Mouse (Mus musculus): ENCODE results near the gene Rnasek. TPM values are rescaled to one million over a fixed set of nuclear protein-coding genes. Genes with fewer than 3 reads are reported as not detected.

Rnasek gene
- polyA plus RNA-seq, 1 experiment from 2014 or later: 321 TPM

DNA sequence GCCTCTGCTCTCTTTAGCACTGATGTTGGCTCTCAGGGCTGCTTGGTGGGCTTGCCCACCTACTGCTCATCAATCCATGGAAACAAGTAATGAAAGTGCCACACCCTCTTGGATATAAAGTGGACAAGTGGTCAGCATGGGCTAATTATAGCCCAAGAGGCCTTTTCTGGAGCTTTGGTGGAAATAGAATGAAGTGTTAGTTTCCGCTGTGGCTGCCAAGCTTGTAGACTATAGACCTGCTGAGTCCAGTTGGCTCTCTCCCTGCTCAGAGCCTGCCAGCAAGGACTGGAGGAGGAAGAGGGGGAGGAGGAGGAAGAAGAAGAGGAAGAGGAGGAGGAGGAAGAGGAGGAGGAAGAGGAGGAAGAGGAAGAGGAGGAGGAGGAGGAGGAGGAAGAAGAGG, 26.8 kb upstream of the Rnasek start:
- no peak overlapping the region for H3K9ac ChIP-seq (replicated peaks; ENCODE audit: low read length)
- no peak overlapping the region for H3K4me3 ChIP-seq (replicated peaks; ENCODE audit: low read depth, low read length)
- WGBS: 100% methylated on average over 1 of the region's 1 CpGs
- no peak overlapping the region for H3K4me2 ChIP-seq (ENCODE audit: low read length)
- H3K27ac ChIP-seq (replicated peaks; ENCODE audit: low read depth, low read length): no peak overlapping the region
- ATAC-seq (ENCODE audit: low FRiP score, low TSS enrichment) (no peak), DNase-seq (no peak)
- H3K36me3 ChIP-seq (ENCODE audit: control insufficient read depth, insufficient read depth, low read length): no peaks in the 10 kb centered on the region
- no peaks in the 10 kb centered on the region for H3K9me3 ChIP-seq (ENCODE audit: control insufficient read depth, low read length)
- H3K4me1 ChIP-seq (ENCODE audit: control insufficient read depth, insufficient read depth, low read length): no peaks in the 10 kb centered on the region
- H3K27me3 ChIP-seq (ENCODE audit: control insufficient read depth, insufficient read depth, low read length): no peaks in the 10 kb centered on the region

DNA sequence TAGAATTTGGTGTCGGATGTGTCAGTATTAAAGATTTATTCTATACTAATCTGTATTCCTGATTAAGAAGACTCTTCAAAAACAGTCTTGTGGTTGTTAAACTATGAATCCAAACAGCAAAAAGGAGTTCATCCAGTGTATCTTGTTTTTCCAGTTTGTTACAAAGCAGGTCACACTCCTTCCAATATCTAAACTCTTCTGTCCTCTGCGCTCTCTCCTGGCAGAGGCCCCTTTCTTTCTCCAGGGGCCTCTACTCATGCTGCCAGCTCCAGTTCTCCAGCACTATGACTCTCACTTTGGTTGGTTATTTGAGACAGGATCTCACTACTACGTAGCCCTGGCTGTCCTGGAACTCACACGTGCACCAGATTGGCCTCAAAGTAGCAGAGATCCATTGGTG, 26.2 kb upstream of the Rnasek start:
- H3K9ac ChIP-seq (replicated peaks; ENCODE audit: low read length): no peak overlapping the region
- H3K4me3 ChIP-seq (replicated peaks; ENCODE audit: low read depth, low read length): no peak overlapping the region
- no peaks in the 10 kb centered on the region for H3K36me3 ChIP-seq (ENCODE audit: control insufficient read depth, insufficient read depth, low read length)
- WGBS: 79% methylated on average over 4 of the region's 4 CpGs
- H3K27ac ChIP-seq (replicated peaks; ENCODE audit: low read depth, low read length): no peak overlapping the region
- H3K4me1 ChIP-seq (ENCODE audit: control insufficient read depth, insufficient read depth, low read length): no peaks in the 10 kb centered on the region
- H3K27me3 ChIP-seq (ENCODE audit: control insufficient read depth, insufficient read depth, low read length): no peaks in the 10 kb centered on the region
- no peaks in the 10 kb centered on the region for H3K9me3 ChIP-seq (ENCODE audit: control insufficient read depth, low read length)
- no peak overlapping the region for H3K4me2 ChIP-seq (ENCODE audit: low read length)
- DNase-seq: no peak
- no peak for ATAC-seq (ENCODE audit: low FRiP score, low TSS enrichment)

DNA sequence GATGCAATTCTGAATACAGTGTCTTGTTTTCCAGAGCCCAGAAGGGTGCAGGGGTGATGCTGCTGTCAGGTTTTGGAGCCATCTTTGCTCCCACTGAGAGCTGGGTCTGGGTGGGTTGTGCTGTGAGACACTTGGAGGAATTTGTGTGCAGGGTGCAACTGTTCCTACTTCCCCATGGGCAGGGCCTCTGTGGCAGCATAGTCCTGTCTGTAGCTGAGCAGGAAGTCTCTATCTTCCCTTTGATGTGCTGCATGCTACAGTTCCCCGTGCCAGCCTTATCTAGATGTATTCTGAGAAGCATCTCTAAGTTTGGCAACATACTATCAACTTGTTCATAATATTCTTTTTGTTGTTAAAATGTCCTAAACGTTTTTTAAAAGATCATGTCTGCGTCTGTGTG, 25.6 kb upstream of the Rnasek start:
- Histone ChIP-seq H3K4me3 (replicated peaks; ENCODE audit: low read depth, low read length) (no peak overlapping the region), H3K4me2 (ENCODE audit: low read length) (no peak overlapping the region), H3K27me3 (ENCODE audit: control insufficient read depth, insufficient read depth, low read length) (no peaks in the 10 kb centered on the region), H3K27ac (replicated peaks; ENCODE audit: low read depth, low read length) (no peak overlapping the region), H3K36me3 (ENCODE audit: control insufficient read depth, insufficient read depth, low read length) (no peaks in the 10 kb centered on the region), H3K9me3 (ENCODE audit: control insufficient read depth, low read length) (no peaks in the 10 kb centered on the region), H3K9ac (replicated peaks; ENCODE audit: low read length) (no peak overlapping the region), H3K4me1 (ENCODE audit: control insufficient read depth, insufficient read depth, low read length) (no peaks in the 10 kb centered on the region)
- DNase-seq (no peak), ATAC-seq (ENCODE audit: low FRiP score, low TSS enrichment) (no peak)
- WGBS: 62% methylated on average over 3 of the region's 3 CpGs

DNA sequence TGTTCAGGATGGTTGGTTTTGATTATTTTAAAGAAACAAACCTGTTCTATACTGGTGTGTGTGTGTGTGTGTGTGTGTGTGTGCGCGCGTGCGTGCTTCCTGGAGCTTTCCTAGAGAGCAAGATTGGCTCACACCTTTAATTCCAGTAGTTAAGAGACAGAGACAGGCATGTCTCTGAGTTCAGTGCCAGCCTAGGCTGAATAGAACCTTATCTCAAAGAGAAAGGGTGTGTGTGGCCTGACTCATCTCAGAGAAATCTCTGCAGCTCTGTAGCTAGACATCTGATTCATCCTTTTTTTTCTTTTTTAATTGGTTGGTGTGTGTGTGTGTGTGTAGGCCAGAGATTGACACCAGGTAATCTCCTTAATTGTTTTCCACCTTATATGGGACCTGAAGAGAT, 19.4 kb upstream of the Rnasek start:
- no peak overlapping the region for H3K27ac ChIP-seq (replicated peaks; ENCODE audit: low read depth, low read length)
- H3K9ac ChIP-seq (replicated peaks; ENCODE audit: low read length): no peak overlapping the region
- WGBS: 99% methylated on average over 4 of the region's 4 CpGs
- DNase-seq (no peak), ATAC-seq (ENCODE audit: low FRiP score, low TSS enrichment) (no peak)
- no peak overlapping the region for H3K4me2 ChIP-seq (ENCODE audit: low read length)
- H3K4me1 ChIP-seq (ENCODE audit: control insufficient read depth, insufficient read depth, low read length): no peaks in the 10 kb centered on the region
- no peak overlapping the region for H3K4me3 ChIP-seq (replicated peaks; ENCODE audit: low read depth, low read length)
- peaks cover 20% of the 10 kb centered on the region; the same call in 1 of the 2 replicates for H3K27me3 ChIP-seq (ENCODE audit: control insufficient read depth, insufficient read depth, low read length)
- no peaks in the 10 kb centered on the region for H3K36me3 ChIP-seq (ENCODE audit: control insufficient read depth, insufficient read depth, low read length)
- no peaks in the 10 kb centered on the region for H3K9me3 ChIP-seq (ENCODE audit: control insufficient read depth, low read length)

DNA sequence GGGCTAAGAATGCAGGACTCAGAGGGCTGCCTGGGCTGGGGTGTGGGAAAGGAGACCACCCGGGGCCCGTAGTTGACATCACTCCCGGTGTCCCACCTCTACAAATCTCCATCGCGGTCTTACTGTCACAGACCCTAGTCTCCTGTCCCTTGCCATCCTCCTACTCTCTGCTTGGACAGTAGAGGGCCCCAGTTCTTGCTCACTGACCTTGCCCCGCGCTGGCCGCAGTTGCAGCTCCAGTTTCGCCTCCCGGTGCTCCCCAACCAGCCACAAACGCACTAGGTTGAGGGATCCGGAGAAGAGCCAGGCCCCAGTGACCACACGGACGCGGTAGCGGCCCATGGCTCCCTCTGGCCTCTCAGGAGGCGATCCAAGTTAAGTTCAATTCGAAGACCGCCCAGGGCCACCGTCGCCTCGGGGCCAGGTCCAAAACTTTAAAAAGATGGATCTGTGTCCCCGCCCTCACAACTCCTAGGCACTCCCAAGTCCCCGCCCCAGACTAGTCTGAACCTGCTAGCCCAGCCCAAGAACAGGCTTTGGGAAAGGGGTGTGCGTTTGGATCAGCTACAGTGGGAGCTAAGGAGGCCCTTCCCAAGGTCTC, 15.4 kb upstream of the Rnasek start, which contains the start of gene Alox12:
Gene Alox12, minus strand, starts transcription at position 423 of the 601 bp plus-strand sequence.
- Histone ChIP-seq H3K27me3 (ENCODE audit: control insufficient read depth, insufficient read depth, low read length) (peaks cover 40% of the 10 kb centered on the region), H3K4me3 (replicated peaks; ENCODE audit: low read depth, low read length) (no peak within 1 kb of the TSS), H3K9ac (replicated peaks; ENCODE audit: low read length) (no peak within 1 kb of the TSS), H3K36me3 (ENCODE audit: control insufficient read depth, insufficient read depth, low read length) (no peaks in the 10 kb centered on the region), H3K9me3 (ENCODE audit: control insufficient read depth, low read length) (no peaks in the 10 kb centered on the region), H3K27ac (replicated peaks; ENCODE audit: low read depth, low read length) (no peak within 1 kb of the TSS), H3K4me2 (ENCODE audit: low read length) (peak within 1 kb of the TSS; percentile 37), H3K4me1 (ENCODE audit: control insufficient read depth, insufficient read depth, low read length) (no peaks in the 10 kb centered on the region)
- DNase-seq (peak; percentile 19), ATAC-seq (ENCODE audit: low FRiP score, low TSS enrichment) (no peak)
- WGBS: under 1% methylated on average over 25 of the region's 25 CpGs

DNA sequence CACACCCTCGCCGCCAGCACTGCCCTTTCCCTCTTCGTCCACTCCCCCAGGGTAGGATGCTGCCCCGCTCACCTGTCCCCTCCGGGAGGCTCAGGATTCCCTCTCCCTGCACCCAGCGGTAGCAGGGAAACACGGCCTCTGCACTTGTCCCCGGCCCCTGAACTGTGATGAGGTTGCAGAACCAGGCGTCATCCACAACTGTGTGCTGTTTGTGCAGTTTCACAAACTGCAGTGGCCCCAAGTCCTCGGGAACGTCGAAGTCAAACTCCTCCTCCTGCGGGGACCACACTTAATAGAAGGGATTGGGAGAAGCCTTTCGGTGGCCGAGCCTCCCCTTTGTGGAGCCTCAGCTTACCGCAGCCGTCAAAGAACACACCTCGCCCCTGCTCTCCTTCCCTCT, 14.7 kb upstream of the Rnasek start:
- Histone ChIP-seq H3K27me3 (ENCODE audit: control insufficient read depth, insufficient read depth, low read length) (peaks cover 40% of the 10 kb centered on the region), H3K4me2 (ENCODE audit: low read length) (peak overlapping the region; percentile 37; the same call in 1 of the 2 replicates), H3K36me3 (ENCODE audit: control insufficient read depth, insufficient read depth, low read length) (no peaks in the 10 kb centered on the region), H3K9ac (replicated peaks; ENCODE audit: low read length) (no peak overlapping the region), H3K9me3 (ENCODE audit: control insufficient read depth, low read length) (no peaks in the 10 kb centered on the region), H3K4me1 (ENCODE audit: control insufficient read depth, insufficient read depth, low read length) (no peaks in the 10 kb centered on the region), H3K27ac (replicated peaks; ENCODE audit: low read depth, low read length) (no peak overlapping the region), H3K4me3 (replicated peaks; ENCODE audit: low read depth, low read length) (no peak overlapping the region)
- no peak for DNase-seq
- WGBS: 4% methylated on average over 18 of the region's 18 CpGs
- ATAC-seq (ENCODE audit: low FRiP score, low TSS enrichment): no peak

DNA sequence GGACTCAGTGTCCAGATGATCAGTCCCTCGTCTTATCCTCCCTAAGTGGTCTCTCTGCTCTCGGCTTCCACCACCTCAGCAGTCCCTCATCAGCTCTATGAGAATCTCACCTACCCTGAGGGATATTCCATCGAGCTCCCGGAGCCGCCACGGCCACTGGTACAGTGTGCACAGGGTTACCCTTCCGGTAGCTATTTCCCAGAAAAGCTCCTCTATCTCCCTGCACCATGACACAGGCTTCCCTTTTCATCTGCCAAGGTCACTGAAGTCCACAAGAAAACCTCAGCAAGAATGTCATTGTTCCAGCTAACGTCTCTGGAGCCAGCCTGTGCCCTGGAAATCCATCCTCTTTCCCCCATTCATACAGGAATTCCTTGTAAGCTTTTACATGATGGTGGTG, 12.2 kb upstream of the Rnasek start:
- no peak overlapping the region for H3K27ac ChIP-seq (replicated peaks; ENCODE audit: low read depth, low read length)
- ATAC-seq (ENCODE audit: low FRiP score, low TSS enrichment): no peak
- DNase-seq: no peak
- H3K4me3 ChIP-seq (replicated peaks; ENCODE audit: low read depth, low read length): no peak overlapping the region
- H3K36me3 ChIP-seq (ENCODE audit: control insufficient read depth, insufficient read depth, low read length): no peaks in the 10 kb centered on the region
- no peaks in the 10 kb centered on the region for H3K9me3 ChIP-seq (ENCODE audit: control insufficient read depth, low read length)
- WGBS: 84% methylated on average over 8 of the region's 8 CpGs
- no peak overlapping the region for H3K9ac ChIP-seq (replicated peaks; ENCODE audit: low read length)
- H3K27me3 ChIP-seq (ENCODE audit: control insufficient read depth, insufficient read depth, low read length): peaks cover 40% of the 10 kb centered on the region
- H3K4me2 ChIP-seq (ENCODE audit: low read length): no peak overlapping the region
- no peaks in the 10 kb centered on the region for H3K4me1 ChIP-seq (ENCODE audit: control insufficient read depth, insufficient read depth, low read length)

DNA sequence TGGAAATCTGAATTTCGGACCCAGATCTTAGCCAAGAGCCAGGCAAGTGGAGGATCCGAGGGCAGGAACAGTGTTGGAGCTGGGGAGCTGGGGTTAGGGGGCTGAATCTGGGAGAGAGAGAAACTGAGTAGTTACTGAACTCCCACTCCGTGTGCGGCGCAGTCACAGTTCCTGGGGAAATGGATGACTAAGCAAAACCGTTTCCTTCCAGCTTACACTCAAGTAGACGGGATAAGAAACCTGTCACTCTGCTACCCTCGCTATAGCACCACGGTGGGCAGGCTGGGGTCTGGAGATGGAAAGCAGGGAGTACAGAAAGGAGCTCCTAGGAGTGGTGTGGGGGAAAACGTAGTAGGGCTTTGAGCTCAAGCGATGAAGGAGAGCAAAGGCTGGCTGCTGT, 10.5 kb upstream of the Rnasek start:
- no peaks in the 10 kb centered on the region for H3K9me3 ChIP-seq (ENCODE audit: control insufficient read depth, low read length)
- no peak overlapping the region for H3K4me2 ChIP-seq (ENCODE audit: low read length)
- 74% methylated on average over 11 of the region's 11 CpGs for WGBS
- ATAC-seq (ENCODE audit: low FRiP score, low TSS enrichment) (no peak), DNase-seq (no peak)
- no peaks in the 10 kb centered on the region for H3K36me3 ChIP-seq (ENCODE audit: control insufficient read depth, insufficient read depth, low read length)
- H3K4me1 ChIP-seq (ENCODE audit: control insufficient read depth, insufficient read depth, low read length): no peaks in the 10 kb centered on the region
- H3K27ac ChIP-seq (replicated peaks; ENCODE audit: low read depth, low read length): no peak overlapping the region
- H3K27me3 ChIP-seq (ENCODE audit: control insufficient read depth, insufficient read depth, low read length): peaks cover 31% of the 10 kb centered on the region
- no peak overlapping the region for H3K4me3 ChIP-seq (replicated peaks; ENCODE audit: low read depth, low read length)
- H3K9ac ChIP-seq (replicated peaks; ENCODE audit: low read length): no peak overlapping the region

DNA sequence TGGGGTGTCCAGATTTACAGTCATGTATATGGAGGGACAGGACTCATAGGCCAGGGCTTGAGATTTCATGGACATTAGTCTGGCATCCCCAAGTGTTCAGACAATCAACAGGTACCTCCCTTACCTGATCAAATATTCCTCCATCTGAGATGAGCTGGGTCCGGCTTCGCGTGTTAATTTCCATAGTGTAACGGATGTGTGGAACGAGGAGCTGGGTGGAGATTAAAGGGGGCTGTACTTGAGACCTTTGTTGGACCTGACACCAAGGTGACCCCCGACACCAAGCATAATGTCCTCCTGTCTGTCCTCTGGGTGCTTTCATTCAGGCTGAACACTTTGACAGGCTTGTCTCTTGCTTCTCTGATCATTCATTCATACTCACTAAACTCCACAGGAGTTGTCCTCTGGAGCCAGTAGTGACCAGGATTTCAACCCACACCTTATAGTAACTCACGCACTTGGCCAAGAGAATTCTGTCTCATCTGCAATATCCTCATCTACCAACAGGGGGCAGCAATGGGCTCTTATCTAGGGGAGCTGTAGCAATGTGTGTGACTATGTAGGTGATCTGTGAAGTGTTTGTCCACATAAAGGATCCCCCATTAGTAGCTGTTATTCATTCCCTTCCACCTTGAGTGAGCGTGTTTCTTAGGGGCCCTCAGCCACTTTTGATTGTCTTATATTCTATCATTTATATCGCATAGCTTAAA, 7.6 kb upstream of the Rnasek start:
- Histone ChIP-seq H3K27me3 (ENCODE audit: control insufficient read depth, insufficient read depth, low read length) (peaks cover 3% of the 10 kb centered on the region), H3K4me3 (replicated peaks; ENCODE audit: low read depth, low read length) (no peak overlapping the region), H3K4me2 (ENCODE audit: low read length) (no peak overlapping the region), H3K36me3 (ENCODE audit: control insufficient read depth, insufficient read depth, low read length) (no peaks in the 10 kb centered on the region), H3K9ac (replicated peaks; ENCODE audit: low read length) (no peak overlapping the region), H3K27ac (replicated peaks; ENCODE audit: low read depth, low read length) (no peak overlapping the region), H3K9me3 (ENCODE audit: control insufficient read depth, low read length) (no peaks in the 10 kb centered on the region), H3K4me1 (ENCODE audit: control insufficient read depth, insufficient read depth, low read length) (no peaks in the 10 kb centered on the region)
- ATAC-seq (ENCODE audit: low FRiP score, low TSS enrichment) (no peak), DNase-seq (peak; percentile 72)
- WGBS: 49% methylated on average over 9 of the region's 9 CpGs
